Mouse (Mus musculus) limb, embryonic 13.5 days (tissue): ENCODE measurements around the gene Kif5a. TPM values are rescaled to one million over a fixed set of nuclear protein-coding genes. Genes with fewer than 3 reads are reported as not detected.

Source experiments
- ATAC-seq: fragments of 200-750 bp; cut with Nextera tagmentation; 2 replicates; pipeline ENCODE4 v1.8.0; 2017; ENCODE audit warnings: low read depth, moderate number of reproducible peaks, moderate TSS enrichment; ENCODE audit not compliant: low FRiP score
- H3K27ac ChIP-seq: fragments of 300-500 bp; sonication (generic); 2 replicates; pipeline ENCODE4 v1.5.1; 2015; ENCODE audit warnings: inconsistent platforms, mild to moderate bottlenecking, moderate library complexity
- H3K27me3 ChIP-seq: fragments of 300-500 bp; sonication (generic); 2 replicates; pipeline ENCODE4 v1.6.1; 2015; ENCODE audit warnings: mild to moderate bottlenecking, inconsistent platforms
- H3K36me3 ChIP-seq: fragments of 300-500 bp; sonication (generic); 2 replicates; pipeline ENCODE4 v1.6.1; 2015; ENCODE audit warnings: inconsistent platforms, mild to moderate bottlenecking, moderate library complexity
- H3K4me1 ChIP-seq: fragments of 300-500 bp; sonication (generic); 2 replicates; pipeline ENCODE4 v1.6.1; 2015; ENCODE audit warnings: inconsistent platforms
- H3K4me2 ChIP-seq: fragments of 300-500 bp; sonication (generic); replicated peaks from 2 replicates; pipeline ENCODE4 v1.6.1; 2015; ENCODE audit warnings: inconsistent platforms, mild to moderate bottlenecking, moderate library complexity
- H3K4me3 ChIP-seq: fragments of 300-500 bp; sonication (generic); 2 replicates; pipeline ENCODE4 v1.5.1; 2015; ENCODE audit warnings: moderate library complexity, mild to moderate bottlenecking, inconsistent platforms
- H3K9ac ChIP-seq: fragments of 300-500 bp; sonication (generic); 2 replicates; pipeline ENCODE4 v1.6.1; 2015; ENCODE audit warnings: mild to moderate bottlenecking, inconsistent platforms
- H3K9me3 ChIP-seq: fragments of 300-500 bp; sonication (generic); 2 replicates; pipeline ENCODE4 v1.6.1; 2016; ENCODE audit warnings: inconsistent platforms
- WGBS: fragments of 180-500 bp; shearing (Covaris S2); methylation state at CpG from one replicate; pipeline ENCODE4 v1.1.7; 2015; 5-methylcytosine and 5-hydroxymethylcytosine counted together
- polyA plus RNA-seq: library from polyadenylated mRNA; unstranded; fragments of >200 nt; fragmentation: Nextera tagmentation; extraction: Ambion mirVana; gene quantifications from 2 replicates; pipeline ENCODE4 v1.2.1, GENCODE M21; 2015

The Kif5a gene
- polyA plus RNA-seq, 1 experiment from 2014 or later = 4.8 TPM

DNA sequence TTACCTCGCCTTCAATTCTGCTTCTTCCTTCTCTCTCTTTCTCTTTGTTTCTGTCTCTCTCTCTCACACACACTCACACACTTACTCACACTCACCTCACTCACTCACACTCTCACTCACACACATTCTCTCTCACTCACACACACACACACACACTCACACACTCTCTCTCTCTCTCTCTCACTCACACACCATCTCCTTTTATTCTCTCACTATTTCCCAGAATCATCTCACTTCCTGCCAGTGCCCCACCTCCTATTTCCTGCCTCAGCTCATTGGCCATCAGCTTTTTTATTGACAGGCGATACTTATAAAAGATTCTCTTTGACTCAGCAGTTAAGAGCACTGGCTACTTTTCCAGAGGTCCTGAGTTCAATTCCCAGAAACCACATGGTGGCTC is 44.8 kb downstream of the Kif5a start:
- Histone ChIP-seq H3K9ac (no peak overlapping the region), H3K9me3 (no peaks in the 10 kb centered on the region), H3K27ac (no peak overlapping the region), H3K4me2 (no peak overlapping the region), H3K4me1 (no peaks in the 10 kb centered on the region), H3K4me3 (no peak overlapping the region), H3K27me3 (no peaks in the 10 kb centered on the region), H3K36me3 (no peaks in the 10 kb centered on the region)
- no peak for ATAC-seq
- 82% methylated on average over 2 of the region's 2 CpGs for whole genome bisulfite sequencing

DNA sequence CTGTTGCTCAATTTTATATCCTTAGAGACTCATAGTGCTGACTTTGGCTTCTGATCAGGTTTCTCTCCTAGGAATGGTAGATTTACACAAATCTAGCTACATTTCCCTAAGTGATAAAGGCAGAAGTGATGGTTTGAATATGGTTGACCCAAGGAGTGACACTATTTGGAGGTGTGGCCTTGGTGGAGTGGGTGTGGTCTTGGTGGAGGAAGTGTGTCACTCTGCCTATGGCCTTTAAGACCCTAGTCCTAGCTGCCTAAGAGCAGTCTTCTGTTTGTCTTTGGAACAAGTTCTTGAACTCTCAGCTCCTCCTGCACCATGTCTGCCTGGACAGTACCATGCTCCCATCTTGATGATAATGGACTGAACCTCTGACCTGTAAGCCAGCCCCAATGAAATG is 46.0 kb downstream of the Kif5a start:
- no peaks in the 10 kb centered on the region for H3K36me3 ChIP-seq
- H3K4me3 ChIP-seq = no peak overlapping the region
- H3K9me3 ChIP-seq = no peaks in the 10 kb centered on the region
- H3K4me2 ChIP-seq = no peak overlapping the region
- no peaks in the 10 kb centered on the region for H3K4me1 ChIP-seq
- no peak overlapping the region for H3K9ac ChIP-seq
- no peak for ATAC-seq
- no peak overlapping the region for H3K27ac ChIP-seq
- H3K27me3 ChIP-seq = no peaks in the 10 kb centered on the region

DNA sequence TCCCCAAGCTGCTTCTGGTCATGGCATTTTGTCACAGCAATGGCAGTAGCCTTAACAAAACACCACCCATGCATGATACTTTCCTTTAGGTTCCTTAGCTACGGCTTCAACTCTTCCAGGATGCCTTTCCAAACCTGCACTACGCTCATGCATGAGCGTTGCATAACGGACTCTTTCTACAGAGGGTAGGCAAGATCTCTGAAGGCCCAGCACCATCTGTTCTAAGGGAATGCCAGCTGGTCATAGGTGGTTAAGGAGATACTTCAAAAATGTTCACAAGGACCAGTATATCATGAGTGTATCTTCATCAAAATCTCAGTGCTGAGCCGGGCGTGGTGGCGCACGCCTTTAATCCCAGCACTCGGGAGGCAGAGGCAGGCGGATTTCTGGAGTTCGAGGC is 46.7 kb downstream of the Kif5a start:
- H3K27ac ChIP-seq = no peak overlapping the region
- H3K9ac ChIP-seq = no peak overlapping the region
- 94% methylated on average over 11 of the region's 11 CpGs for WGBS
- no peak overlapping the region for H3K4me3 ChIP-seq
- ATAC-seq = no peak
- no peaks in the 10 kb centered on the region for H3K27me3 ChIP-seq
- no peaks in the 10 kb centered on the region for H3K36me3 ChIP-seq
- H3K9me3 ChIP-seq = no peaks in the 10 kb centered on the region
- H3K4me1 ChIP-seq = no peaks in the 10 kb centered on the region
- H3K4me2 ChIP-seq = no peak overlapping the region

DNA sequence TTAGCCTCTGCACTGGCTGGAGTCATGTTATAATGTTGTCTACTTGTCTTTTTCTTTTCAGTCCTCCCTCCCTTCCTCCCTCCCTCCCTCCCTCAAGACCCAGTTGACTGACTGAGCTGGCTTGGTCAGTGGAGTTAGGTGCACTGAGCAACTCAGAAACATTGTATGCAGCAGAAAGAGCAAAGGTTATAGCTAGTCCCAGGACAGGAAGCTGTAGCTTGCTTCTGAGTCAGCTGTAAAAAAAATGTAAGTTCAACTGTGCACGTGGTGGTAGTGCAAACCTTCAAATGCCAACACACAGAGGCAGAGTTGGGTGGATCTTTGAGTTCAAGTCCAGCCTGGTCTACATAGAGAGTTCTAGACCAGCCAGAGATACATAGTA is 48.7 kb downstream of the Kif5a start:
- no peak overlapping the region for H3K9ac ChIP-seq
- H3K4me2 ChIP-seq = no peak overlapping the region
- no peak overlapping the region for H3K4me3 ChIP-seq
- WGBS = 74% methylated on average over 1 of the region's 1 CpGs
- no peak overlapping the region for H3K27ac ChIP-seq
- H3K27me3 ChIP-seq = no peaks in the 10 kb centered on the region
- H3K9me3 ChIP-seq = no peaks in the 10 kb centered on the region
- ATAC-seq = no peak
- peaks cover 15% of the 10 kb centered on the region for H3K4me1 ChIP-seq
- H3K36me3 ChIP-seq = no peaks in the 10 kb centered on the region

DNA sequence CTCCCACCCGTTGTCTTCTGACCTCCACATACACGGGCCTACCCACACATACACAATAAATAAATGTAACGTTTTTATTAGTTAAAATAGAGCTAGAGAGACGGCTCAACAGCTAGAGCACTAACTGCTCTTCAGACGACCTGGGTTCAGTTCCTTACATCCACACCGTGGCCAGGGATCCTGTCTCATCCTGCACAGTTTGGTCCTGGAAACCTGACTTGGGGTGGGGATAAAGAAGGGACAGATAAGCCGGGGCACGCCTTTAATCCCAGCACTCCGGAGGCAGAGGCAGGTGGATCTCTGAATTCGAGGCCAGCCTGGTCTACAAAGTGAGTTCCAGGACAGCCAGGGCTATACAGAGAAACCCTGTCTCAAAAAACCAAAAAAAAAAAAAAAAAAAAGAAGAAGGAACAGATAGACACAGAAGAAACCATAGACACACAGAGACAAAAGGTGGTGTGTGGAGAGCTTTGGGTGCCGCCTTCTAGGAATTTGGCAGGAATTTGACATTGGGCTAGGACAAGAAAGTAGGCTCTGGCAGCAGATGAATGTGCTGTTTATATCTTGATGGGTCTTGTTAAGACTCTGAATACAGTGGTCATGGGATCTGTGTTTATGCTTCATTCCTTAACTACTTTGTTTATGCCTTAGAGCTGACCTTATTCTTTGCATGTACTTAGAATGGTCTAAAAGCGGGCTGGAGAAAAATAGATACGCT is 49.3 kb downstream of the Kif5a start:
- Histone ChIP-seq H3K9me3 (no peaks in the 10 kb centered on the region), H3K27me3 (no peaks in the 10 kb centered on the region), H3K27ac (no peak overlapping the region), H3K36me3 (0 out of 2 replicates have a peak, but pooled peaks cover under 1% of the 10 kb centered on the region), H3K4me1 (peaks cover 15% of the 10 kb centered on the region), H3K4me3 (no peak overlapping the region), H3K4me2 (no peak overlapping the region), H3K9ac (no peak overlapping the region)
- no peak for ATAC-seq
- 84% methylated on average over 13 of the region's 13 CpGs for WGBS

DNA sequence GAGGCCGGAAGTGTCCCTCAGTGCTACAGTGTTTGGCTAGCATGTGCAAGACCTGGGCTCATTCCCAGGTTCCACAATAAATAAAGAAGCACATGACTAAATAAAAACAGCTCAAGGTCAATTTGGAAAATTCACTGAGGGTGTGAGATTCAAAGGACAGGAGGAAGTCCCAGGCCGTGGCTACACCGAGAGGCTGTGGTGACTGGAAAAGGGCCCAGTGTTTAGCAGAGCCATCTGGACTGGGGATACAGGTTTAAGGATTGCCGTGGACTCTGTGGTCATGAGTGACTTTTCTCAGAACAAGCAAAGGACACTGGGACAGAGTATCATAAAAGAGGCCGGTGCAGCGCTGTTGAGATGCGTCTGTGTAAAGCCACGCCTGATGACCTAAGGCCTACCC is 49.9 kb downstream of the Kif5a start:
- ATAC-seq = no peak
- peaks cover 15% of the 10 kb centered on the region for H3K4me1 ChIP-seq
- H3K9me3 ChIP-seq = no peaks in the 10 kb centered on the region
- peaks cover 6% of the 10 kb centered on the region for H3K36me3 ChIP-seq
- no peak overlapping the region for H3K27ac ChIP-seq
- H3K9ac ChIP-seq = no peak overlapping the region
- no peak overlapping the region for H3K4me3 ChIP-seq
- WGBS = 88% methylated on average over 8 of the region's 8 CpGs
- no peak overlapping the region for H3K4me2 ChIP-seq
- H3K27me3 ChIP-seq = no peaks in the 10 kb centered on the region

DNA sequence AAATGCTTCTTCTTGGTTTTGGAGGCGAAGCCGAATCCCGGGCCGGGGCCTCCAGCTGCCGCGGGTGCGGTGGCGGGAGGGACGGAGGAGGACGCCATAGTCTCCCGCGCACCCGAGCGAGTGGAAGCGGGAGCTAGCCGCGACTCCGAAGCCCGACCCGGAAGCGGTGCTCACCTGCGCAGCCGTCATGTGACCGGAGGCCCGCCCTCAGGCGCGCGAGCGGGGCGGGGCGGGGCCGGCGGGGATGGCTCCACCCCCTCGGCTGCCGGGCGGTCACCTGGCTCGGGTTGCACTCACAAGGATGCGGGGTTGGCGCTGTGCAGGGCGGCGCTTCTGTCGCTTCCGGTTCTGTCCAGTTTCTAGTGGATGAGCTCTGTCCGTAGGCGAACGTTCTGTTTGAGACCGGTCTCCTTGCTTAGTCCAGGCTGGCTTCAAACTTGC is 51.7 kb downstream of the Kif5a start, which contains the start of gene Pip4k2c:
Gene Pip4k2c (minus strand): TSS at position 172 of the 441 bp plus-strand sequence.
- H3K4me1 ChIP-seq = peaks cover 15% of the 10 kb centered on the region
- peaks cover 23% of the 10 kb centered on the region for H3K36me3 ChIP-seq
- H3K4me2 ChIP-seq = peak within 1 kb of the TSS; percentile 97
- peak within 1 kb of the TSS; percentile 84 for H3K9ac ChIP-seq
- H3K9me3 ChIP-seq = no peaks in the 10 kb centered on the region
- peak; percentile 96 for ATAC-seq
- WGBS = under 1% methylated on average over 46 of the region's 47 CpGs
- no peak within 1 kb of the TSS; the same call in 1 of the 2 replicates for H3K27ac ChIP-seq
- H3K4me3 ChIP-seq = peak within 1 kb of the TSS; percentile 86
- H3K27me3 ChIP-seq = no peaks in the 10 kb centered on the region

DNA sequence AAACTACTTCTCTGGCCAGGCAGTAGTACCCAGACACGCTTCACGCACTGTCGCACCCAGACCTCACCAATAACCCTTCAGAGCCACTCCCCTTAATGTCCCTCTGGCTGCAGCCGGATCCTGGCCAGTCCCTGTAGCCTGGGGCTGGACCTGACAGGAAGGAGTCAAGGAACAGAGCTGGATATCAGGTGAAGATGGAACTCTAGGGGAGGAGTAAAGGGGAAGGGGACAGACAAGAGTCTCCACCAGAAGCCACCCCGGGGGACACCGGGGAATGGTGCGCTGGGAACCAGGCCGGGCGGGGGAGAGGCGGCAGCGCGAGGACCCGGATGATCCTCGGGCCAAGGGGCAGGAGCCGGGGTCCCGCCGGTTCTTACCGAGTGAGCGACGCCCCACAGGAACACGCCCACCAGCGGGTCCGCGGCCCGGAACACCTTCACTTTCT is 52.2 kb downstream of the Kif5a start:
- H3K9ac ChIP-seq = peak overlapping the region; percentile 84
- no peaks in the 10 kb centered on the region for H3K27me3 ChIP-seq
- peak overlapping the region; percentile 86 for H3K4me3 ChIP-seq
- ATAC-seq = peak; percentile 73
- WGBS = under 1% methylated on average over 25 of the region's 25 CpGs
- H3K36me3 ChIP-seq = peaks cover 28% of the 10 kb centered on the region
- no peaks in the 10 kb centered on the region for H3K9me3 ChIP-seq
- peaks cover 15% of the 10 kb centered on the region for H3K4me1 ChIP-seq
- no peak overlapping the region; the same call in 1 of the 2 replicates for H3K27ac ChIP-seq
- peak overlapping the region; percentile 97 for H3K4me2 ChIP-seq

DNA sequence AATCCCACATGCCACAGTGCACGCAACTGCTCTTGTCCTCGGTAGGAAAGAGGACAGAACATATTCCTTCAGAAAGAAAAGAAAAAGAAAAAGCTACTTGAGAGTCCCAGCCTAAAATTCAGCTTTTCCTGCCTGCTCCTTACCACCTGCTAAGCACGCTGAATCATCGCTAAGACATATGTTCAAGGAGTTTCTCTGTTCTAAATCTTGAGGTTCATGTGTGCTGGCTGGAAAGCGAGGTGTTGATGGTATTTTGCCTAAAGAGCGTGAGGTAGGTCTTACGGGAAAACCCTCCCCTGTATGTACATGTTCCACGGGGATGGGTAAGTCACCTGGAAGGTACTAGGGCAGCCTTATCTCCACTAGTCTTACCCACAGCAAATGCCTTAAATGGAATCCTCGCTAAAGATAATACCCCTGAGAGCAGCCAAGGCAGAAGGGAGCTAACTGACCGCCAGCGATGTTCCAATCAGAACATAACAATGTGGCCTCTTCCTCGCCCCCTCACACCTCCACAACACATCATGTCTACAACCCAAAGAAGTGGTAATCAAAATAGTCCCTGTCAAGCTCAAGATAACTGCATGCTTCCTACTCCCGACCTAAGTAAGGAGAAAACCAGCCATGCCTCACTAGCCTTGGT is 53.1 kb downstream of the Kif5a start:
- peaks cover 37% of the 10 kb centered on the region for H3K36me3 ChIP-seq
- peak overlapping the region; percentile 84 for H3K9ac ChIP-seq
- no peak for ATAC-seq
- H3K27ac ChIP-seq = no peak overlapping the region
- peaks cover 15% of the 10 kb centered on the region for H3K4me1 ChIP-seq
- H3K4me3 ChIP-seq = peak overlapping the region; percentile 86
- H3K27me3 ChIP-seq = no peaks in the 10 kb centered on the region
- 88% methylated on average over 13 of the region's 13 CpGs for WGBS
- peak overlapping the region; percentile 97 for H3K4me2 ChIP-seq
- no peaks in the 10 kb centered on the region for H3K9me3 ChIP-seq

DNA sequence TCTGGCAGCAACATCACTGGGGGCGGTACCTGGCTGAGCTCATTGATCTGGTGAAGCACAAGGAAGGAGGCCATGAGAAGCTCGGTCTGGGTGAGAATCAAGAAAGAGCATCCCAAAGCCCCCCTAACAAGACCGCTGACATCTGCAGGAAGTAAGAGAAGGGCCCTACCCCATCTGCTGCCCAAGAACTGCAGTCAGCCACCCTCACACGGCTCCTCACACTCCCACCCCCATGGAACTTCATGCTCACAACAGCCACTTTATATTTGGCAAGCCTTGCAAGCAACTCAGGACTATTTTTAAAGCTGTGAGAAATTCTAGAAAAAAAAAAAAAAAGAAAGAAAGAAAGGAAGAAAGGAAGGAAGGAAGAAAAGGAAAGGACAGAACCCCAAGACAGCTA is 54.2 kb downstream of the Kif5a start:
- peaks cover 15% of the 10 kb centered on the region for H3K4me1 ChIP-seq
- no peaks in the 10 kb centered on the region for H3K27me3 ChIP-seq
- H3K4me2 ChIP-seq = no peak overlapping the region
- 91% methylated on average over 4 of the region's 4 CpGs for WGBS
- no peak overlapping the region for H3K27ac ChIP-seq
- ATAC-seq = no peak
- H3K9me3 ChIP-seq = no peaks in the 10 kb centered on the region
- peaks cover 47% of the 10 kb centered on the region for H3K36me3 ChIP-seq
- no peak overlapping the region for H3K9ac ChIP-seq
- no peak overlapping the region for H3K4me3 ChIP-seq

DNA sequence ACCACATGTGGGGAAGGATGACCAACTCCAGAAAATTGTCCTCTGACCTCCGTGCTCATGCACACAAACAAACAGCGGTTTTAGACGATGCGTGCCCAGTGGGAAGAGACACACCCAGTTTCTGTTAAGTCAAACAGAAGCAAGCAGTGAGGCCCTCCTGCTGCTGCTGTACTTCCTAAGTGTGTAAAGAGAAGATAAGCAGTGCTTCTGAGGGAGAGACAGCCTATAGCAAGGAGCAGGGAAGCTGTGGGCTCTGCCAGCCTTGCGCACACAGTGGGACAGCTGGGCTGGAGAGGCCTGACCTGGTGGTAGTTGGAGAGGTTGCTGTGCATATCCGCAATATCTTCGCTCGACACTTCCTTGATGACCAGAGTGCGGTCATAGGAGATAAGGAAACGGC is 57.8 kb downstream of the Kif5a start:
- Histone ChIP-seq H3K4me3 (no peak overlapping the region), H3K27me3 (no peaks in the 10 kb centered on the region), H3K36me3 (peaks cover 78% of the 10 kb centered on the region), H3K4me2 (no peak overlapping the region), H3K4me1 (peaks cover 8% of the 10 kb centered on the region), H3K9ac (no peak overlapping the region), H3K27ac (no peak overlapping the region), H3K9me3 (no peaks in the 10 kb centered on the region)
- WGBS = 88% methylated on average over 10 of the region's 10 CpGs
- no peak for ATAC-seq

DNA sequence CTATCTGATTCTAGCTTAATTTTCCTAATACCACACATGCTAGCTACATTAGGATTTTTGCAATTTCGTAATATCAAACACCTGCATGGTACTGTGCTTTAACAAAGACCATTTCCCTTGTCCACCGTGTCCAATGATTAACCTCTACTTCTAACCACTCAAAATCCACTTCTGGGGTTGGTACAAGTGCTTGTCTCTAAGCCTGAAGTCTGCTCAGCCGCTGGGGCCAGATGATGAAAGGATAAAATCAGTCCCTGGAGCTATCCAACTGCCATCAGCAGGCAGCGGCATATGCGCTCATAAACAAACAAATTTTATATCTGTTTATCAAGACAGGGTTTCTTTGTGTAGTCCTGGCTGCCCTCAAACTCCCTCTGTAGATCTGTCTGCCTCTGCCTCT is 58.6 kb downstream of the Kif5a start:
- no peak overlapping the region for H3K4me3 ChIP-seq
- no peak overlapping the region for H3K9ac ChIP-seq
- H3K4me1 ChIP-seq = peaks cover under 1% of the 10 kb centered on the region; the same call in 1 of the 2 replicates
- no peak overlapping the region for H3K4me2 ChIP-seq
- 85% methylated on average over 5 of the region's 5 CpGs for whole genome bisulfite sequencing
- ATAC-seq = no peak
- no peaks in the 10 kb centered on the region for H3K27me3 ChIP-seq
- peaks cover 86% of the 10 kb centered on the region for H3K36me3 ChIP-seq
- no peaks in the 10 kb centered on the region for H3K9me3 ChIP-seq
- H3K27ac ChIP-seq = no peak overlapping the region
